Mouse (Mus musculus) embryonic facial prominence, embryonic 13.5 days (tissue): ENCODE measurements around the gene Zfp931. TPM values are rescaled to one million over a fixed set of nuclear protein-coding genes. Genes with fewer than 3 reads are reported as not detected.
A peak's percentile ranks its signal among the peaks of the same experiment; 100 is the strongest.
"Not testable (repeated sequence)": the region's sequence is repeated elsewhere in the genome, so short reads cannot be mapped to it uniquely, and the experiment has no call there.

Experiments used
- ATAC-seq: fragments of 200-750 bp; cut with Nextera tagmentation; 2 replicates; pipeline ENCODE4 v1.8.0; 2017; ENCODE audit warnings: low read depth; ENCODE audit not compliant: insufficient number of reproducible peaks, insufficient read depth, low FRiP score, low TSS enrichment
- H3K27ac ChIP-seq: fragments of 300-500 bp; sonication (generic); 2 replicates; pipeline ENCODE4 v1.5.1; 2015; ENCODE audit warnings: moderate library complexity, mild to moderate bottlenecking, inconsistent platforms
- H3K27me3 ChIP-seq: fragments of 300-500 bp; sonication (generic); 2 replicates; pipeline ENCODE4 v1.6.1; 2015; ENCODE audit warnings: mild to moderate bottlenecking, inconsistent platforms
- H3K36me3 ChIP-seq: fragments of 300-500 bp; sonication (generic); 2 replicates; pipeline ENCODE4 v1.6.1; 2015; ENCODE audit warnings: mild to moderate bottlenecking, inconsistent platforms
- H3K4me1 ChIP-seq: fragments of 300-500 bp; sonication (generic); 2 replicates; pipeline ENCODE4 v1.6.1; 2015; ENCODE audit warnings: inconsistent platforms
- H3K4me2 ChIP-seq: fragments of 300-500 bp; sonication (generic); 2 replicates; pipeline ENCODE4 v1.6.1; 2015; ENCODE audit warnings: moderate library complexity, mild to moderate bottlenecking, inconsistent platforms
- H3K4me3 ChIP-seq: fragments of 300-500 bp; sonication (generic); 2 replicates; pipeline ENCODE4 v1.5.1; 2015; ENCODE audit warnings: mild to moderate bottlenecking, inconsistent platforms
- H3K9ac ChIP-seq: fragments of 300-500 bp; sonication (generic); 2 replicates; pipeline ENCODE4 v1.6.1; 2015; ENCODE audit warnings: mild to moderate bottlenecking, inconsistent platforms
- H3K9me3 ChIP-seq: fragments of 300-500 bp; sonication (generic); 2 replicates; pipeline ENCODE4 v1.6.1; 2016; ENCODE audit warnings: inconsistent platforms
- WGBS: fragments of 180-500 bp; shearing (Covaris S2); methylation state at CpG from one replicate; pipeline ENCODE4 v1.1.7; 2015; ENCODE audit warnings: mixed read lengths; 5-methylcytosine and 5-hydroxymethylcytosine counted together
- polyA plus RNA-seq: library from polyadenylated mRNA; unstranded; fragments of >200 nt; fragmentation: Nextera tagmentation; extraction: Ambion mirVana; gene quantifications from 2 replicates; pipeline ENCODE4 v1.2.1, GENCODE M21; 2015

Zfp931 gene
- polyA plus RNA-seq, 1 experiment from 2014 or later: 22.0 TPM

GRCm38 (mm10) chr2:178117946-178118345 lies 39.7 kb upstream of the Zfp931 start:
- H3K4me2 ChIP-seq: no peak overlapping the region
- 19% methylated on average over 12 of the region's 12 CpGs for WGBS

DNA sequence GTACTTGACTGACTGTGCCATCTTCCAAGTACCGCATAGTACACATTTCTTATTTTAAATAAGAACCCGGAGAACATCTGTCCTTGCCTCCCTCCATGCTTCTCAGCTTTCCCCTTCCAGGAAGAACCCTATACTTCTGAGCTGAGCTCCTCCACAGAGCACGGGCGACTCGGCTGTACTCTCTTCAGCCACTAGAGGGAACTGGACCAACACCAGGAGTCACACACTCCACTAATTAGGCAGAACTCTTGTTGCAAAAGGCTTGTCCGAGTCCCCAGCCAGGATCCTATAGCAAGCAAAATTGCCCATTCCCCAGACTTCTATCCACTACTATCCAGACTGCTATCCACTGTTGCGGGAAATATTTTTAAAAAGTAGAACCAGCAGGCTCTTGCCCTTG lies 23.7 kb upstream of the Zfp931 start:
- no peak overlapping the region for H3K4me3 ChIP-seq
- H3K36me3 ChIP-seq: no peaks in the 10 kb centered on the region
- H3K27ac ChIP-seq: no peak overlapping the region
- no peak overlapping the region for H3K4me2 ChIP-seq
- H3K4me1 ChIP-seq: no peaks in the 10 kb centered on the region
- 7% methylated on average over 7 of the region's 7 CpGs for WGBS
- H3K27me3 ChIP-seq: no peaks in the 10 kb centered on the region
- peak; percentile 65; the same call in 1 of the 2 replicates for ATAC-seq
- H3K9ac ChIP-seq: no peak overlapping the region
- no peaks in the 10 kb centered on the region for H3K9me3 ChIP-seq

More at GRCm38 (mm10) chr2:178117946-178118345, 39.7 kb upstream of the Zfp931 start:
- peaks cover 36% of the 10 kb centered on the region for H3K27me3 ChIP-seq
- H3K4me3 ChIP-seq: no peak overlapping the region
- no peak overlapping the region for H3K27ac ChIP-seq
- no peaks in the 10 kb centered on the region for H3K36me3 ChIP-seq
- H3K9ac ChIP-seq: no peak overlapping the region
- H3K9me3 ChIP-seq: no peaks in the 10 kb centered on the region
- H3K4me1 ChIP-seq: peaks cover 35% of the 10 kb centered on the region
- ATAC-seq: no peak

GRCm38 (mm10) chr2:178098021-178098420 lies 19.7 kb upstream of the Zfp931 start:
- H3K9me3 ChIP-seq: no peaks in the 10 kb centered on the region
- no peak for ATAC-seq
- H3K27me3 ChIP-seq: no peaks in the 10 kb centered on the region
- no peak overlapping the region for H3K4me3 ChIP-seq
- no peak overlapping the region for H3K27ac ChIP-seq
- H3K36me3 ChIP-seq: no peaks in the 10 kb centered on the region
- no peak overlapping the region for H3K9ac ChIP-seq
- WGBS: 5% methylated on average over 2 of the region's 2 CpGs
- no peaks in the 10 kb centered on the region for H3K4me1 ChIP-seq
- H3K4me2 ChIP-seq: no peak overlapping the region

GRCm38 (mm10) chr2:178089586-178089985 lies 11.3 kb upstream of the Zfp931 start:
- Histone ChIP-seq H3K9ac (no peak overlapping the region), H3K36me3 (no peaks in the 10 kb centered on the region), H3K27me3 (no peaks in the 10 kb centered on the region), H3K4me2 (no peak overlapping the region), H3K9me3 (no peaks in the 10 kb centered on the region), H3K27ac (no peak overlapping the region), H3K4me1 (no peaks in the 10 kb centered on the region), H3K4me3 (no peak overlapping the region)
- no peak for ATAC-seq

GRCm38 (mm10) chr2:178058195-178058594 lies 20.1 kb downstream of the Zfp931 start:
- Histone ChIP-seq H3K27ac (no peak overlapping the region), H3K4me2 (no peak overlapping the region), H3K9ac (no peak overlapping the region), H3K27me3 (no peaks in the 10 kb centered on the region), H3K9me3 (peaks cover 7% of the 10 kb centered on the region), H3K36me3 (peaks cover 10% of the 10 kb centered on the region), H3K4me1 (no peaks in the 10 kb centered on the region), H3K4me3 (no peak overlapping the region)
- ATAC-seq: no peak
- WGBS: 5% methylated on average over 1 of the region's 1 CpGs

GRCm38 (mm10) chr2:178027601-178028000 lies 50.7 kb downstream of the Zfp931 start:
- not testable (repeated sequence) for H3K9me3 ChIP-seq, H3K27me3 ChIP-seq, H3K4me2 ChIP-seq, H3K9ac ChIP-seq, ATAC-seq, H3K4me3 ChIP-seq, H3K36me3 ChIP-seq, H3K4me1 ChIP-seq, H3K27ac ChIP-seq
- WGBS: 78% methylated on average over 3 of the region's 3 CpGs

- H3K9ac ChIP-seq: peak overlapping the region; percentile 73
- H3K4me2 ChIP-seq: peak overlapping the region; percentile 59
- H3K9me3 ChIP-seq, ATAC-seq, H3K36me3 ChIP-seq, H3K27ac ChIP-seq, H3K27me3 ChIP-seq, H3K4me1 ChIP-seq: not testable (repeated sequence)
- 9% methylated on average over 2 of the region's 2 CpGs for WGBS
- H3K4me3 ChIP-seq: peak overlapping the region; percentile 61
Measured at GRCm38 (mm10) chr2:178023861-178024260, 54.4 kb downstream of the Zfp931 start.

DNA sequence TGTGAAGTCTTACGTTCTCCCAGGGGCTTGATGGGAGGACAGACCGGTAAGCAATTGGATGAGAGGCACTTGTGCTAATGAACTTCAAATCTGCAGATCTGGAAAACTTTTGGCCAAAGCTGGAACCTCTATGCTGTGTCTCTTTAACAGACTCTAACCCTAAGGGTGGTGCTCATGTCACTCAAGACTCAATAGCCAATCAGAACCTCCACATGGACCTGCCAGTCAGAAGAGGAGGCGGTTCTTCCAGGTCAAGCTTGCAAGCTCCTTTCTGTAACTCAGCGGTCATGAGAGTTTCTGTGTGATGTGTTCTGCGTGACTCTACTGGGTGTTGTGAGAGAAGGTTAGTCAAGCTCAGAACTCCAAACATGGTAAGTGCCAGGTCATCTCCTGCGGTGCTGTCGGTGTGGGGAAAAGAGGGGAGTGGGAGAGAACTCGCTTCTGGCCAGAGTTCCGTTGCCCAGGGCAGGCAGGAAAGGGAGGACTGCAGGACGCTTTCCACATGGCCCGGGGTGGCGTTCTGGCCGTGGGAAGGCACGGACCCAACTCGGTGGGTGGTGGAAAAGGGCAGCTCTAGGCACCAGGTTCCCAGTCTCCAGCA lies 55.2 kb downstream of the Zfp931 start, which contains the start of gene Zfp971:
TSS of gene Zfp971 (plus strand) at position 274 of the 601 bp plus-strand sequence.
- WGBS: 1% methylated on average over 15 of the region's 15 CpGs
- not testable (repeated sequence) for H3K27ac ChIP-seq

DNA sequence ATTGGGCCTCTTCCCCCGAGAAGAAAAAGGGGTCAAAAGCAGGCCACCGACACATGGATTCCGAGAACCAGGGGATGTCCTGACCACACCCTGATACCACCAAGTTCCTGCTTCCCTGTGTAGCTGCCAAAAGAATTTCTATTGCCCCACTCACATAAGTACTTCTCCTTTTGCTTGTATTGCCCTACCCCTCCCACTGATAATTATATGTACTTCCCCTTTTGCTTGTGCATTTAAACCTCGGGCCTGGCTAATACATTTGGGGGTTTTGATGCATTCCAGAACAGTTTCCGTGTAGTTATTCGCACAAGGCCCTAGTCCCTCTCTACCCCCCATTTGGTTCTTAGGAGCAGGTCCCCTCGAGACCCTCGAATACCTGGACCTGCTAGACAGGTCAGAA lies 57.5 kb downstream of the Zfp931 start:
- WGBS: 80% methylated on average over 8 of the region's 8 CpGs
- H3K4me2 ChIP-seq, H3K4me1 ChIP-seq, H3K9ac ChIP-seq, H3K9me3 ChIP-seq, H3K27me3 ChIP-seq, H3K36me3 ChIP-seq, H3K4me3 ChIP-seq, ATAC-seq, H3K27ac ChIP-seq: not testable (repeated sequence)

More for the DNA sequence above, 55.2 kb downstream of the Zfp931 start, which contains the start of gene Zfp971:
- peak within 1 kb of the TSS; percentile 73 for H3K9ac ChIP-seq
- not testable (repeated sequence) for ATAC-seq, H3K27me3 ChIP-seq, H3K36me3 ChIP-seq, H3K4me1 ChIP-seq, H3K9me3 ChIP-seq
- peak within 1 kb of the TSS; percentile 59 for H3K4me2 ChIP-seq
- peak within 1 kb of the TSS; percentile 61 for H3K4me3 ChIP-seq

GRCm38 (mm10) chr2:178019486-178019885 lies 58.8 kb downstream of the Zfp931 start:
- not testable (repeated sequence) for ATAC-seq

More at GRCm38 (mm10) chr2:178019486-178019885, 58.8 kb downstream of the Zfp931 start:
- not testable (repeated sequence) for H3K4me2 ChIP-seq, H3K36me3 ChIP-seq, H3K9me3 ChIP-seq, H3K9ac ChIP-seq, H3K4me3 ChIP-seq, H3K27me3 ChIP-seq, H3K27ac ChIP-seq, H3K4me1 ChIP-seq
- 84% methylated on average over 3 of the region's 3 CpGs for WGBS
